Mouse (Mus musculus): ENCODE results near the gene Cry2.
A peak's percentile ranks its signal among the peaks of the same experiment; 100 is the strongest.
"Not testable (repeated sequence)": the region's sequence is repeated elsewhere in the genome, so short reads cannot be mapped to it uniquely, and the experiment has no call there.

Gene Cry2

GRCm38 (mm10) chr2:92433578-92434374 lies at the start of gene Cry2:
Cry2 (minus strand) TSS chr2:92434043.
- peak; percentile 98 for DNase-seq

- no peak for DNase-seq
Measured at GRCm38 (mm10) chr2:92483505-92483904, 49.7 kb upstream of the Cry2 start.

GRCm38 (mm10) chr2:92482551-92482950 lies 48.7 kb upstream of the Cry2 start:
- no peak for DNase-seq

- no peak for DNase-seq
Measured at GRCm38 (mm10) chr2:92478313-92478688, 44.5 kb upstream of the Cry2 start.

GRCm38 (mm10) chr2:92477672-92478312 lies 43.9 kb upstream of the Cry2 start:
- DNase-seq = no peak

GRCm38 (mm10) chr2:92476580-92476979 lies 42.7 kb upstream of the Cry2 start:
- not testable (repeated sequence) for DNase-seq

- no peak for DNase-seq
Measured at GRCm38 (mm10) chr2:92475711-92476110, 41.9 kb upstream of the Cry2 start.

GRCm38 (mm10) chr2:92474920-92475319 lies 41.1 kb upstream of the Cry2 start:
- no peak for DNase-seq

GRCm38 (mm10) chr2:92471886-92472670 lies 38.2 kb upstream of the Cry2 start:
- DNase-seq = peak in 1 of 2 experiments; percentile 66

- peak in 1 of 2 experiments; percentile 28 for DNase-seq
Measured at GRCm38 (mm10) chr2:92464690-92465089, 30.8 kb upstream of the Cry2 start.

GRCm38 (mm10) chr2:92461215-92461614 lies 27.4 kb upstream of the Cry2 start:
- DNase-seq = no peak

- peak; percentile 72 to 82 for DNase-seq
Measured at GRCm38 (mm10) chr2:92459921-92460707, 26.3 kb upstream of the Cry2 start, which contains the start of gene Slc35c1. Slc35c1 (minus strand) TSS chr2:92460538.

GRCm38 (mm10) chr2:92459141-92459920 lies 25.5 kb upstream of the Cry2 start:
- peak; percentile 82 to 87 for DNase-seq

- DNase-seq = peak in 1 of 2 experiments; percentile 22
Measured at GRCm38 (mm10) chr2:92458481-92458880, 24.6 kb upstream of the Cry2 start.

- DNase-seq = peak in 1 of 2 experiments; percentile 40
Measured at GRCm38 (mm10) chr2:92456970-92457530, 23.2 kb upstream of the Cry2 start.

GRCm38 (mm10) chr2:92455704-92456103 lies 21.9 kb upstream of the Cry2 start:
- DNase-seq = no peak

GRCm38 (mm10) chr2:92454166-92454565 lies 20.3 kb upstream of the Cry2 start:
- no peak for DNase-seq

- DNase-seq = no peak
Measured at GRCm38 (mm10) chr2:92451126-92451525, 17.3 kb upstream of the Cry2 start.

- DNase-seq = no peak
Measured at GRCm38 (mm10) chr2:92447121-92447740, 13.4 kb upstream of the Cry2 start.

GRCm38 (mm10) chr2:92446656-92447055 lies 12.8 kb upstream of the Cry2 start:
- no peak for DNase-seq

GRCm38 (mm10) chr2:92445890-92446289 lies 12.0 kb upstream of the Cry2 start:
- DNase-seq = no peak

All from thymus, postnatal 36 days (tissue).